Mouse (Mus musculus) v-Abl transformed pro-B cells (cell line): ENCODE measurements around the gene Gm20481.
"Not testable (repeated sequence)": the region's sequence is repeated elsewhere in the genome, so short reads cannot be mapped to it uniquely, and the experiment has no call there.

Experiments
- in situ Hi-C, 2 experiments: fragments of 400-800 bp; cut with MboI; formaldehyde crosslinking; loops; one replicate each; pipeline ENCODE4 v1.15.1; 2025; ENCODE audit not compliant: unreplicated experiment in 2 of 2

The Gm20481 gene

DNA sequence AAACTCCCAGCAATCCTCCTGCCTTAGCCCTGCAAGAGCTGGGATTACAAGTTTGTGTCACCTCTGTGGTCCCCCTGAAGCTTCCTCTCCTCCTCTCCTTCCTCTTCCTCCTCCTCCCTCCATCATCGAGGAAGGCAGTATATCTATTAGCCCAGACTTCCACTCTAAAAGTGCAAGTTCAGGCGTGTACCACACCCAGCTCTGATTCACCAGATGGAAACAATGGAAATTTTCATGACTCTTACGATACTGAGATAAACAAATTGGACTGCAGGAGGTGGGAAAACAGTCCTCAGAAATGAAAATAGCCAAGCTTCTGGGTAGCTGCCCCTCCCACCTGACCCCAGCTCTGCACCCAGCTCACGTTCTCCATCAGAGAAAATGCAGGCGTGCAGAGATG is 4.1 kb upstream of the Gm20481 start:
- in situ Hi-C loops = no loop called here

DNA sequence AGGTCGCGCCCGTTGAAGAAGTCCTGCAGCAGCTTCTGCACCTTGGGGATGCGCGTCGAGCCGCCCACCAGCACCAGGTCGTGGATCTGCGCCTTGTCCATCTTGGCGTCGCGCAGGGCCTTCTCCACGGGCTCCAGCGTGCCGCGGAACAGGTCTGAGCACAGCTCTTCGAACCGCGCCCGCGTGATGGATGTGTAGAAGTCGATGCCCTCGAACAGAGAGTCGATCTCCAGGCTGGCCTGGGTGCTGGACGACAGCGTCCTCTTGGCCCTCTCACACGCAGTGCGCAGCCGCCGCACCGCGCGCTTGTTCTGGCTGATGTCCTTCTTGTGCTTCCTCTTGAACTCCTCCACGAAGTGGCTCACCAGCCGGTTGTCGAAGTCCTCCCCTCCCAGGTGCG is 1.1 kb downstream of the Gm20481 start:
- in situ Hi-C loops = not testable (repeated sequence)

GRCm38 (mm10) chr17:34971694-34972068 is 2.0 kb downstream of the Gm20481 start:
- in situ Hi-C loops = not testable (repeated sequence)

- in situ Hi-C loops = not testable (repeated sequence)
These were observed 2.5 kb downstream of the Gm20481 start, which contains the start of the genes Hspa1a and Hspa1l for GRCm38 (mm10) chr17:34972069-34972749. Gene Hspa1a, minus strand, starts transcription at chr17:34972156. Gene Hspa1l, plus strand, starts transcription at chr17:34972703.

DNA sequence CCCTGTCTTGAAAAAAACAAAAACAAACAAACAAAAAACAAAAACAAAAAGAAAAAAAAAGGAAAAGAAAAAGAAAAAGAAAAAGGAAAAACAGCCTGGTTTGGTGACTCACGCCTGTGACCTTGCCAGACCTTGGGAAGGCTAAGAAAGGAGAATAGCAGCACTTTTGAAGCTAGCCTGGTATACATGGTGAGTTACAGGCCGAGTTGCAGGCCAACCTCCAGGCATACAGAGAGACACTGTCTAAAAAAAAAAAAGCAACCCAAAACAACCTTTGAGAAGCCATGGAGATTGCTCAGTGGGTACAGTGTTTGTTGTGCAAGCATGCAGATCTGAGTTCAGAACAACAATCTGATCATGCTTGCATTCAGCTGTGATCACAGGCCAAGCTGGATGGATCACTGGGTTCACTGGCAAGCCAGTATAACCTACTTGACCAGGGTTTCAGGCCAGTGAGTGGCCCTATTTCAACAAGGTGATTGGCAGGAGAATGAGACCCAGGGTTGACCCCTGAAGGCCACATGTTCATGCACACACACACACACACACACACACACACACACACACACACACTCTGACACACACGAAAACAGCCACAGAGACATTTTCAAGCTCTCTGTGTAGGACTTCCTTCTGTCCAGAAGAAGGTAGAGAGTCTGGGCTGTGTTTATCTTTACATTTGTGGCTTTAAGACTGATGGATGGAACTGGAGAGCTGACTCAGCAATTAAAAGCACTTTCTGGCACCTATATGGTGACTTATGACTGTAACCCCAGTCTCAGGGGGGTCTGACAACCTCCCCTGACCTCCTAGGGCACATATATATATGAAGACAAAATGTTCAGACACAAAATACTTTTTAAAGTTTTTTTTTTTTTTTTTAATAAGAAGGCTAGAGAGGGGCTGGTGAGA is 6.1 kb downstream of the Gm20481 start:
- in situ Hi-C loops = no loop called here

DNA sequence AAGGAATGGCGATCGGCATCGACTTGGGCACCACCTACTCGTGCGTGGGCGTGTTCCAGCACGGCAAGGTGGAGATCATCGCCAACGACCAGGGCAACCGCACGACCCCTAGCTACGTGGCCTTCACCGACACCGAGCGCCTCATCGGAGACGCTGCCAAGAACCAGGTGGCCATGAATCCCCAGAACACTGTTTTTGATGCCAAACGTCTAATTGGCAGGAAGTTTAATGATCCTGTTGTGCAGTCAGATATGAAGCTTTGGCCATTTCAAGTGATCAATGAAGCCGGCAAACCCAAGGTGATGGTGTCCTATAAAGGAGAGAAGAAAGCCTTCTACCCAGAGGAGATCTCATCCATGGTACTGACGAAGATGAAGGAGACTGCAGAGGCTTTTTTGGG is 7.3 kb downstream of the Gm20481 start:
- in situ Hi-C loops = no loop called here

DNA sequence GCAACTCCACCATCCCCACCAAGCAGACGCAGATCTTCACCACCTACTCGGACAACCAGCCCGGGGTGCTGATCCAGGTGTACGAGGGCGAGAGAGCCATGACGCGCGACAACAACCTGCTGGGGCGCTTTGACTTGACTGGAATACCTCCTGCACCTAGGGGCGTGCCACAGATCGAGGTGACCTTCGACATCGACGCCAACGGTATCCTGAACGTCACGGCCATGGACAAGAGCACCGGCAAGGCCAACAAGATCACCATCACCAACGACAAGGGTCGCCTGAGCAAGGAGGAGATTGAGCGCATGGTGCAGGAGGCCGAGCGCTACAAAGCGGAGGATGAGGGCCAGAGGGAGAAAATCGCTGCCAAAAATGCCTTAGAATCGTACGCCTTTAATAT is 8.5 kb downstream of the Gm20481 start:
- in situ Hi-C loops = no loop called here

DNA sequence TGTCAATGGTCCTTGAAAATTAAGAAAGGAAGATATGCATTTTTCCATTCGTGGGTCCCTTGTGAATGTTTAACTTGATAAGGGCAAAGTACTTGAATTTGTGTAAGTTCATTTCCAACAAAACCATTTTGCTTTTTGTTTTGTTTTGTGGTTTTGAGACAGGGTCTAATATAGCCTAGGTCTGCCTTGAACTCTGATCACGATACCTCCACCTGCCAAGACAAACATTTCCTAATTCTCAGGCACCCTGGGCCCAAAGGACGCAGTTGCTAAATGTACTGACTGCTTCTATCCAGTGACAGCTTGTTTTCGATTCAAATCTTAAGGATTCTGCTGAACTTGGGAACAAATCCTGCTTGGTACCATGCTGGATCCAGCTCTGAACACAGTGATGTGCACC is 9.9 kb downstream of the Gm20481 start:
- in situ Hi-C loops = loop anchor here (5.0 to 10.0 kb wide), 4 partner anchors 32 to 125 kb away; partner anchors contain the start of genes Slc44a4 (in 2 of the 2), Nelfe (in 1 of the 2) and Skiv2l (in 1 of the 2)

DNA sequence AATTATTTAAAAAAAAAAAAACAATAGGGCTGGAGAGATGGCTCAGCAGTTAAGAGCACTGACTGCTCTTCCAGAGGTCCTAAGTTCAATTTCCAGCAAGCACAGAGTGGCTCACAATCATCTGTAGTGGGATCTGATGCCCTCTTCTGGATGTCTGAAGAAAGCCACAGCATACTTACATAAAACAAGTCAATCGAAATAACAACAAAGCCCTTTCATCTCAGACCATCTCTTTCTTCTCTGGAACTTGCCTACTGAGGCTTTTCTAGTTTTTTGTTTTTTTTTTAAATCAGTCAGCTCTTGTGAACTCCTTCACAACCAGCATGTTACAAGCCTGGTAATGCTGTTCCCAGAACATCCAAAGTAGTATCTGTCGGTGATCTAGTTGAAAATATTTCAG is 10.9 kb downstream of the Gm20481 start:
- in situ Hi-C loops = loop anchor here (5.0 to 10.0 kb wide), 4 partner anchors 33 to 126 kb away; partner anchors contain the start of genes Slc44a4 (in 2 of the 2), Nelfe (in 1 of the 2) and Skiv2l (in 1 of the 2)

GRCm38 (mm10) chr17:34981690-34982180 is 12.0 kb downstream of the Gm20481 start, which contains the start of gene Lsm2:
Gene Lsm2, plus strand, starts transcription at chr17:34981862.
- in situ Hi-C loops = loop anchor here (5.0 to 10.0 kb wide), 4 partner anchors 34 to 127 kb away; partner anchors contain the start of genes Slc44a4 (in 2 of the 2), Nelfe (in 1 of the 2) and Skiv2l (in 1 of the 2)

- in situ Hi-C loops = loop anchor here (5.0 to 10.0 kb wide), 4 partner anchors 35 to 128 kb away; partner anchors contain the start of genes Slc44a4 (in 2 of the 2), Nelfe (in 1 of the 2) and Skiv2l (in 1 of the 2)
These were observed 12.6 kb downstream of the Gm20481 start for GRCm38 (mm10) chr17:34982328-34982727.

DNA sequence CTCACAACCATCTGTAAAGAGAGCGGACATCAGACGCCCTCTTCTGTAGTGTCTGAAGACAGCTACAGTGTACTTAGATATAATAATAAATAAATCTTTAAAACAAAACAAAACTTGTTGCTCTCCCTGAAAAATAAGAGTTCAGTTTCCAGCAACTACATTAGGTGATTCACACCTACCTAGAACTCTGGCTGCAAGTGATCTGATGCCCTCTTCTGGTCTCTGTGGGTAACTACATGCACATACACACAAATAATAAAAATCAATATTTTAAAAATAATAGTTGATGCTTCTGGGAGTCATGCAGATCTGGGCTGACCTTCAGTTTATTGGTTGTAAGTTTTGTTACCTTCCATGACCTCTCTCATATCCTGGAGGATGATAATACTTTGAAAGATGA is 14.5 kb downstream of the Gm20481 start:
- in situ Hi-C loops = loop anchor here (5.0 to 10.0 kb wide), 4 partner anchors 37 to 129 kb away; partner anchors contain the start of genes Slc44a4 (in 2 of the 2), Nelfe (in 1 of the 2) and Skiv2l (in 1 of the 2)

GRCm38 (mm10) chr17:34994751-34995150 is 25.0 kb downstream of the Gm20481 start:
- in situ Hi-C loops = no loop called here

GRCm38 (mm10) chr17:34995192-34995591 is 25.5 kb downstream of the Gm20481 start:
- in situ Hi-C loops = not testable (repeated sequence)

DNA sequence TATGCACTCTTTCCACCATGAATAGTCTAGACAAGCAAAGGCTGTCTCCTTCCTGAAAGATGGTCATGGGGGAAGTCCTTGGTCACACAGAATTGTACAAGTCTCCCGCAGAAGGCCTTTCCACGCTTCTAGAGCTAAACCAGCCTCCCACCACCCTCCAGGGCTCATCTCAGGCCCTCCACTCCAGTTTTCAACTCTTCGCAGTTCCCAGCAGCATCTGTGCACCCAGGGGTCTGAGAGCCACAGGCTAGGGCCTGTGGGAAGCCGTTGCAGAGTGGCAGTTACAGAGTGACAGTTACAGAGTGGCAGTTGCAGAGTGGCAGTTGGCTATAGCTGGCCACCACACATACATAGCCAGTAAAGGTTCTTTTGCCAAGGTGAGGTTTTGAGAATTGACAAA is 26.2 kb downstream of the Gm20481 start:
- in situ Hi-C loops = not testable (repeated sequence)

- in situ Hi-C loops = no loop called here
These were observed 26.9 kb downstream of the Gm20481 start for GRCm38 (mm10) chr17:34996411-34997141.

DNA sequence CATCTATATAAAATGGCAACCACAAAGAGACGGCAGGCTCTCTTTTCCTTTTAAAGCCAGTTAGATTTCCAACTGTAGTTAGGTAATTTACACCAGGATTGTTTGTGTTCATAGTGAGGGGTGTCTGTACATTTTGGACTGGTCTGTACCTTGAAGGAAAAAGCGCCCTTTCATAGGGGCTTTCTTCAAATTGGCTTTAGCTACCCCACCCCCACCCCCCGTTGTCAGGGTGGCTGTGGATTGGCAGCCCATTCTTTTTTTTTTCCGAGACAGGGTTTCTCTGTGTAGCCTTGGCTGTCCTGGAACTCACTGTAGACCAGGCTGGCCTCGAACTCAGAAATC is 27.4 kb downstream of the Gm20481 start:
- in situ Hi-C loops = no loop called here

DNA sequence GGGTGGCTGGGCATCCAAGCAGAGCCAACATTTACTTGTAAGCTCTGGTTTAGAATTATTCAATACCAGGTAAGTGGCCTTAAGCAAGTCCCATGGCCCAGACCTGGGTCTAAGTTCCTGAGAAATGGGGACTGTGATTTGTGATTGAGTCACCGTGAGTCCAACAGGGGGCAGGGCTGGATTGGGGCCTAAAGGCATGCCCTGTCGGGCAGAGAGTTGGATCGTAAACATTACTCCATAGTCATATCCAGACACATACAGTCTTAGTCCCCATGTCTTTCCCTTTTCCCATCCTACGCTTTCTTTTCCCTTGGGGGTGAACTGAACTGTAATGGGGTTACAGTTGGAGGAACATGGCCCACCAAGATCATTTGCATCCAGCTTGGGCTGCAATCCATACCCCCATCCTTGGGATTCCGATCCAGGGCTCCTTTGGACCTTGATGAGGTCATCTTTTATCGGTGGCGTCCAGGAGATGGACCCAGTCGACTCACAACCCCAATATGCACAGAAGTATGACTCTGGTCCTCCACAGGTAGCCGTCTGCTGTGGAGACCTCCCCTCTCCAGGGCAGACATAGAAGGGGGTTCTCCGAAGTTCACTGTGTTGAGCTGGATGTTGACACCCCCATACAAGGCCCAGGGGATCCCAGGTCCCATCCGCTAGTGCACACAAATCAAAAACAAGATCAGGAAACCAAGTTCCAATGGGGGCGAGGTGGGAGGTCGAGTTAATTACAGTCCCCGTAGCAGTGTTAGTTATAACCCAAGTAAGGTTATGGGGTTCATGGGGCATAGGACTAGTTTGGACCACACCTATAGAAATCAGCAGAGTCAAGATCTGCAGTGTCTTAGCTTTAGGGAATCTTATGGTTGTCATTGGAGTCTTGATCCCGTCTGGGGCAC is 29.1 kb downstream of the Gm20481 start:
- in situ Hi-C loops = no loop called here
